Mouse (Mus musculus): ENCODE data around the gene Polm.

The Polm gene

DNA sequence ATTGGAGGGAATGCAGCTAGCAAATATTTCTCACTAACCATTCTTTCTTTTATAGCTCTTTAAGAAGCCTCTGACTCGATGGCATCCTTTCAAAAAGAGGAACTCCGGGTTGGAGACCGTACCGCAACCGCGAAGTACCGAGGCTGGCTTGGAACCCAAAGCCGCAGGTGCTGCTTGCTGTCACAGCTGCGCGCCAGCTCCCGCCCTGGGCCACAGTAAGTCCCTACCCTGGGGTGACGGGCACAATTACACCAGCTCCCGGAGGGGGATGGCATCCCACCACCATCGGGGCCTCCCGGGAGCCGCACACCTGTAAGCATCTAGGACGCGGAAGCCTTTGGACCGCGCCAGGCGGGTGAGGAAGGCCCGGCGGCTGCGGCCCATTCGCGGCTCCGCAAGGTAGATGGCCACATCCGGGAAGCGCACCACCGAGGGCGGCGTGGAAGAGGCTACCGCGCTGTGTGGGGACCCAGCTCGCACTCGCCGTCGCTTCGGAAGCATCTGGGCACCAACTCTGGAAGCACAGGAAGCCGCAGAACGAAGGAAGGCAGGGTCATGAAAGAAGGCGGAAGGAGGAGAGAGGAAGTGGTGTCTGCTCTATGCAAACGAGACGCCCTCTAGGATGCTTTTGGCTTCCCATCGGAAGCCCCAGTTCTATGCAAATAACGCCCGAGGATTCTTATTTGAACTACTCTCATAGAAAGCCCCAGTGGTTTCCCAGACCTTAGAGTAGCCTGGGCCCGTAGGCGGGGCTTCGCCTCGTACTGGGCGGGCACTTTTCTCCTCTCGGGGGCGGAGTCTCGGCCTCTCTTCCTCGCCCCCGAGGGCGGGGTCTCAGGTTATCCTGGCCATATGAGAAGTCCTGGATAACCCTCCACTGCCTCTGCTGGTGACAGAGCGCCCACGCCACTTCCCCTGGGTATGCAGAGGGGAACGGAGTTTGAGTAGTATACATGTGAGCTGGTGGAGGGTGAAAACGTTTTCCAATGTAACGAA, at the start of gene Polm:
TSS of gene Polm (minus strand) at position 766 of the 996 bp plus-strand sequence.
- peak; percentile 96 for DNase-seq

DNA sequence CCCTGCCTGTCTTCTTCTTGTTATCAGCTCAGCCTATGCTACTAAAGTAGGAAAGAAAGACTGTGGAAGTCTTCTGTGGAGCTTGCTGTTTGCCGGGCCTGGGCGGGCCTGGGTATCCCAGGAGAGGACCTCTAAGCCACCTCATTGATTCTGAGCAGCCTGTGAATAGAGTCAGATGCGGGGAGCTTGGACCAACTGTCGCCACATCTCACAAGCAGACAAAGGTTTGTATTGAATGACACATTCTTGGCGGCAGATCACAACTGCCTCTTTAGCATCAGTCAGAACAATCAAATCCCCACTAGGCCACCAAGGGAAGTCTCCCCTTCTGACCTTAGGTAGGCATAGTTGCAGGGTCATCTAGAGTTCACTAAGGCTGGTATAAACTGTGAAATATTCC, 49.4 kb upstream of the Polm start:
- no peak for DNase-seq

DNA sequence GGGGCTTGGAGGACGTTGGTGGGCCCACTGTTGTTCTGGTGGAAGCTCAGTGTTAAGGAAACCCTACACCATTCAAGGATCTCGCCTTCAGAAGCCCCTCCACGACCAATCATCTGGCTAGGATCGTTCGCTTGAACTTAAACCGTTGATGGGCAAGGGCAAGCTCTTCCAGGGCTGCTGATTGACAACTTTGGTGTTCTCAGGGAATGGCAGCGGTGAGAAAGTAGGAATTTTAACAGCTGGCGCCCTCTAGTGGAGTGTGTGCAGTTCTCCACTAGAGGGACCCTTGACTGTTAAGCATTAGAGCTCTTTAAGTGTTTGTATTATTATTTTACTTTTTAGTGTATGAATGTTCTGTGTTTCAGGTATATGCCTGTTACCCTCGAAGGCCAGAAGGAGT, 48.4 kb upstream of the Polm start:
- peak; percentile 73 to 79 for DNase-seq

DNA sequence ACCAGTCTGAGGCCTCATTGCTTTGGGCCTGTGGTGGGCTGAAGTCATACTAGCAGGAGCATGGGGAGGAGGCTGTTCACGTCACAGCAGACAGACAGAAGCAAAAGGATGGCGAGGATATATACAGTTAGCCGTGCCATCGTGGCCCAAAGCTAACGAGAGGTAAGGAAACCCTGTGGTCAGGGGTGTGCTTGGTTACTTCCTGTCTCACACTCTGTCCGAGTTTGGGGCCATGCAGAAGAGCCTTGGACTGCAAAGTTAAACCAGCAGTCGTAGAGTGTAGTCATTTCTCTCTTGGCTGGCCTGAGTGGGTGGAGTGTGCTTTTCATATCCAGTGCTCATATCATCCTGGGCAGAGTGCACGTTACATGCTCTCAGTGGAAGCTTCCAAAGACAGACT, 44.7 kb upstream of the Polm start:
- DNase-seq, result no peak

DNA sequence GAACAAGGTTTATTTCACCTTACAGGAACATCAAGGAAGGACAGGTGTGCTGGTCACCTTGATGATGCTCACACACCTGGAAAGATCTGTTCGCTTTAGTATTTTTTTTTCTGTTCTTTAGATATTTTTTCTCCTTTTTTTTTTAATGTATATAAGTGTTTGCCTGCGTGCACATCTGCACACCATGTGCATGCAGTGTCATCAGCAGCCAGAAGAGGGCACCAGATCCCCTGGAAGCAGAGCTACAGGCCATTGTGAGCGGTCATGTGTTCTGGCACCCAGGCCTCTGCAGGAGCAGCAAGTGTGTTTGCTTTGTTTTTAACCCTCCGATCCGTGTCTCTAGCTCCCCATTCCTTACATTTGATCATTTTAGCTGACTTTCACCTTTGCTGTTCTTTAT, 42.1 kb upstream of the Polm start:
- DNase-seq, result peak; percentile 65 to 73

DNA sequence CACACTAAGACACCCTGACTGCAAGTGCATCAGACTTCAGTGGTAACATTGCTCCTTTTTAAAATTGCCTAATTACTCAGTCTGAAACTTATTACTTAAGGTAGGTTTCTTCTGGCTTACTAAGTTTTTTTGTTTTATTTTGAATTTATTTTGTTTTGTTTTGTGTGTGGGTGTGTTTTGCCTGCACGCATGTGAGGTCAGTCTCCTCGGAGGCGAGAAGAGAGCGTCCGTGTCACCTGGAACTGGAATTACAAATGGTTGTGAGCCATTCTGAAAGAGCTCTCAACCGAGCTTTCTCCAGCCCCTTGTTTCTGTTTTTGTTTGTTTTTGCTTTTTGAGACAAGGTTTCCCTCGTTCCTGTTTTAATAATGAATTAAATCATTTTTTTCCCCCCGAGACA, 40.8 kb upstream of the Polm start:
- DNase-seq, result no peak

DNA sequence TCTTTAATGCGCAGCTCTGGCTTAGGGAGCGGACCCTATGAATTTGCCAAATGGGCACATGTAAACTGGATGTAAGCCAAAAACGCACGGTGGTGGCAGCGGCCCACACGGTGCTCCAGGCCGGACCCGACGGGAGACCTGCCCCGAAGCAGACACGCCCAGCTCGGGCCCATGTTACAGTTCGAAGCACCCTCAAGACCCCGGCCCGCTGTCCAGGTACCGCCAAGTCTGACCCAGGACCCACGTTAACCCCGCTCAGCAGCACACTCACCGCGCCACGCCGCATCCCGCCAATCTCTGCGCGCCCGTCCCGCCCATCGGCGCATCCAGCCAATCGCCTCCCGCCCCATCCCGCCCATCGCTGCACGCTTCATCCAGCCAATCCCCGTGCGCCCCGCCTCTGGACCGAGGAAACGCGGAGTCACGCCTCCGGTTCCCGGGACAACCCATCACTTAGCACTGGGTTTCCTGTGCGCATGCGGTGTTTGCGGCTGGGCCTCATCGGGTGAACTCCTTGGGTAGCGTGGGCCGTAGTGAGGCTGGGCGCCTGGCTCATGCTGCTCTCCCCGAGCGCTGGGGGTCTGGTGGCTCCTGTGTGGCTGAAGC, 40.2 kb upstream of the Polm start, which contains the start of gene Pold2:
TSS of gene Pold2 (minus strand) at position 372 of the 606 bp plus-strand sequence.
- DNase-seq, result peak; percentile 99 to 100

DNA sequence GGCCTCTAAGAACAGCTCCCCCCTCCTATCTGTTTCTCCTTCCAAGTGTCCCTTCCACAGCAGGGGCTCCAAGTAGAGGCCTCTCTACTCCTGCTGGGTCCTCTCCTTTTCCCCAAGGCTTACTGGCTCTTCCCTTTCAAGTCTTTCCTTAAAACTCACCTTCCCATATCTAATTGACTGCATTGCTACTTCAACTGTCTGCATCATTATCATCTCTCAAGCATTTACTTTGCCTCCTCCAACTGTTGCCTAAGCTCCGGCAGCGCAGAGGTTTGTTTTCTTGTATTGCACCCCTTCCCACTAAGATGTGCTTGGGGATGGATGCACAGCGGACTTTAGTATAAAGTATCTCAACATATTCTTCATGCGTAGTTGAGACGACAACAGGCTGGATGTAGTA, 39.6 kb upstream of the Polm start:
- no peak for DNase-seq

DNA sequence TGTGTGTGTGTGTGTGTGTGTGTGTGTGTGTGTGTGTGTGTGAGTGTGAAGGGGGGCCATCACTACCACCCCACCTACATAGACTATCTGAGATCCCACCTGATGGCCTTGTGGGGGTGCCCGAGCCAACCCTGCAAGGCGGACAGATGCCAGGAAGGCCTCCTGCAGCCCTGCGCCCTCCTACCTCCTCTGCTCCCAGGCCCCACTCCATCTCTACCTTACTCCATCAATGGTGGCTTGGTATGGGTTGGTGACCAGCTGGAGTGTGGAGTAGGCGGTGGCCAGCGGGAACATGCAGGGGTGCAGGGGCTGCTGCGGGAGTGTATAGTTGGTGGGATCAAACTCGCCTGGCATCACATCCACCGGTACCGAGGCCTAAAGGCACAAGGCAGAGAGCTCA, 35.4 kb upstream of the Polm start:
- peak in 1 of 2 experiments; percentile 33 for DNase-seq

DNA sequence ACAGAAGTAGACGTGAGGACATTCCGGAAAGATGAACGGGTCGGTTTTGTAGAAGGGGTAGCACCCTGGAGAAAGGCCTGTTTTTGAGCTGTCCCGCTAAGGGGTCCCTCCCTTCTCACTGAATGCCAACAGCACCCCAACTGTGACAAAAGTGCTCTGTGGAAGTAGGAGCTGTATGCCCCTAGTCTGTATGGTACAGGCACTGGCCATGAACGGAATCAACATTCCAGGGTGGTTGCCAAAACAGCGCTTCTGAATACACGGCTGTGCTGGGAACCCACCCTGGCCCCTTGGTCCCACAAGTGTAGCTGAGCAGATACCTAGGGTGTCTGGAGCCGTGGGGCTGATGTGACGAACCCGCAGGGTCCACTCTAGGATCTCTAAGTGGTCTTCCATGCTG, 34.9 kb upstream of the Polm start:
- DNase-seq, result peak in 1 of 2 experiments; percentile 37

DNA sequence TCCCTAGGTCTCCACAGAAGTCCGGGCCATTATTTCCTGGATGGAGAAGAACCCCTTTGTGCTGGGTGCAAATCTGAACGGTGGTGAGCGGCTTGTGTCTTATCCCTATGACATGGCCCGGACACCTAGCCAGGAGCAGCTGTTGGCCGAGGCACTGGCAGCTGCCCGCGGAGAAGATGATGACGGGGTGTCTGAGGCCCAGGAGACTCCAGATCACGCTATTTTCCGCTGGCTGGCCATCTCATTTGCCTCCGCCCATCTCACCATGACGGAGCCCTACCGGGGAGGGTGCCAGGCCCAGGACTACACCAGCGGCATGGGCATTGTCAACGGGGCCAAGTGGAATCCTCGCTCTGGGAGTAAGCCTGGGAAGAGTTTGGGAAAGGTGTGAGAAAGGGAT, 32.3 kb upstream of the Polm start:
- DNase-seq, result peak in 1 of 2 experiments; percentile 40

DNA sequence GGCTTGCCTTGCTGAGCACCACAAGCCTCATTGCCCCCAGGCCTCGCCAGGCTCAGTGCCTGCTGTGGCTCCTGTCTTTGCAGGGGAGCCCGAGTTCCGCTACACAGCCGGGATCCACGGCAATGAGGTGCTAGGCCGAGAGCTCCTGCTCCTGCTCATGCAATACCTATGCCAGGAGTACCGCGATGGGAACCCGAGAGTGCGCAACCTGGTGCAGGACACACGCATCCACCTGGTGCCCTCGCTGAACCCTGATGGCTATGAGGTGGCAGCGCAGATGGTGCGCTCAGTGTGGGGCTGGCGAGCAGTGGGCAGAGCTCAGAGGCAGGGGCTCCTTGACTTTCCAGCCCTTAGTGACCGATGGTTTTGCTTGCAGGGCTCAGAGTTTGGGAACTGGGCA, 31.5 kb upstream of the Polm start:
- DNase-seq, result peak in 1 of 2 experiments; percentile 33

DNA sequence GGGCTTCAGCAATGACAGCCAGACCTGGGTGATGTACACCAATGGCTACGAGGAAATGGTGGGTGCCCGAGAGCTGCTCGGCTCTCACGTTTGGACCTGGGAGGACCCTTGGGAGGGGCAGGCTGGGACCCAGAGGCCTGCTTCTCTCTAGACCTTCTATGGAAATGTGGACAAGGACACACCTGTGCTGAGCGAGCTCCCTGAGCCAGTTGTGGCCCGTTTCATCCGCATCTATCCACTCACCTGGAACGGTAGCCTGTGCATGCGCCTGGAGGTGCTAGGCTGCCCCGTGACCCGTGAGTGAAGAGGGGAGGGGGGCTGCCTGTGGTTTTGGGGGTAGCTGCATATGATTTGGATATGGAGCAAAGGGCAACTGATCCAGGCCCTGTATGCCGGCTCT, 30.5 kb upstream of the Polm start:
- peak; percentile 61 to 77 for DNase-seq

DNA sequence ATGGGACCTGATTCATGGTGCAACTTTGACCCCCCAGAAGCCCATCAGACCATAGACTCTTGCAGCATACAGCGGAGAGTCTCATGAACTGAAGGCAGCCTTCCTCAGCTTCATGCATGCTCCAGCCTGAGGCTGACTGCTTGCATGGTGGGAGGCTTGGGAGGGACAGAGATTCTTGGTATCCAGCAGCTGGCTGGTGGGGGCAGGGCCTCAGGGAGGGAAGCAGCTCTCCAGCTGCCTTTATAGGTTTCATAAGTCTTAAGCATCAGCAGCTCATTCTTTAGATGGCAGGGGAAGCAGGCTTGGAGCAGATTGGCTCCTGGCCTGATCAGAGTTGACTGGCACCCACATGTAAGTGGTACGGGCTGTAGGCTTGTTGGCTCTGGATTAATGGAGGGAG, 29.4 kb upstream of the Polm start:
- DNase-seq, result peak in 1 of 2 experiments; percentile 31

DNA sequence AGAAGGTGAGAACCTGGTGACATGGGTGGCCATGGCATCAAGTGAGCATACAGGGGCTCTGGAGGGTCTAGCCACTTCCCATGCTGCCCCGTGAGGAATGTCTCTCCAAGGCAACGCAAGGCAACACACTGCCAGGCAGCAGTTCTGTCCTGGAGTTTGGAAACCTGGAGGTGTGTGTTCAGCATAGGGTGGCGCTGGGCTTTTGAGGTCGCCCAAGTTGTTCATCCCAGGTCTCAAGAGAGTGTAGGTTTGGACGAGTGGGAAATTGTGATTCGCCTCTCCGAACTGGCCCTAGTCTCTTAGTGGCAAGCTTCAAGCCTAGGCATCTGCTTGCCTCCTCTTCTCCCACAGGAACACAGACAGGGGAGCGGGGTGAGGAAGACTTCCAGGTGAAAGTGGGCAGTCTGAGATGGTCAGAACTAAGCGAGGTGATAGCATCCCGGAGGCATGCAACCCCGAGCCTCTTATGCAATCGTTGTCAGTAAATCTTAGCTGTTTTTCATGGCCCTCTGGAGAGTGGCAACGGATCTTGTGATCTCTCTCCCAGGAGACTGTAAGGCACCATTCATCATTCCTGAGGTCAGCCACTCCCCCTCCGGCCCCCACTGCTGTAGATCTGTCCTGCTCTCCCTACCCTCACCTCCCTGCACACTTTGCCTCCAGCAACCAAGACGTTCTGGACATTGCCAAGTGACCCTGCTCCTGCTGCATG, 24.7 kb upstream of the Polm start:
- DNase-seq, result peak; percentile 71 to 87

DNA sequence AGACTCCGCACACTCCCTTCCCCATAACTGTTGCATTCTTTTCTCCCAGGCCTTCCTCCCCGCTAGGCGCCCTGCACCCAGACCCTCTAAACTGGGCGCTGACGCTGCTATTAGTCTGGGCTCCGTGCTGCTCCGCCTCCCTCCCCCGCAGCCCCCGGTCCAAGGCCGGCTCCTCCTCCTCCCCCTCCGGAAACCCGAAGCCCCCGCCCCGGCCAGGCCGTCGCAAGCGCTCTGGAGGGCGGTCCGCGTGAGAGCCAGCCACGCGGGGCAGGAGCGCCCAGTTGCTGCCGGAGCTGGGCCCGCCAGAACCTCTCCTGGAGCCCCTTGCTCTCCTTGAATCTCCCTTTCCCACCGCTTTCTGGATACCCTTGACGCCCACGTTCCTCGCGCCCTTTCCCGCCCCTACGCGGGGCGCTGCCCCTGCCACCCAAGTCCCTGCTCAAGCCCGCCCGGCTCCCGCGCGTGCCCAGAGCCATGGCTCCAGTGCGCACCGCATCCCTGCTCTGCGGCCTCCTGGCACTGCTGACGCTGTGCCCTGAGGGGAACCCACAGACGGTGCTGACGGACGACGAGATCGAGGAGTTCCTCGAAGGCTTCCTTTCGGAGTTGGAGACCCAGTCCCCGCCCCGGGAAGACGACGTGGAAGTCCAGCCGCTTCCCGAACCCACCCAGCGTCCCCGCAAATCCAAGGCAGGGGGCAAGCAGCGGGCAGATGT, 24.0 kb upstream of the Polm start, which contains the start of gene Aebp1:
TSS of gene Aebp1 (plus strand) at position 270 of the 716 bp plus-strand sequence.
- DNase-seq, result peak; percentile 69 to 84

DNA sequence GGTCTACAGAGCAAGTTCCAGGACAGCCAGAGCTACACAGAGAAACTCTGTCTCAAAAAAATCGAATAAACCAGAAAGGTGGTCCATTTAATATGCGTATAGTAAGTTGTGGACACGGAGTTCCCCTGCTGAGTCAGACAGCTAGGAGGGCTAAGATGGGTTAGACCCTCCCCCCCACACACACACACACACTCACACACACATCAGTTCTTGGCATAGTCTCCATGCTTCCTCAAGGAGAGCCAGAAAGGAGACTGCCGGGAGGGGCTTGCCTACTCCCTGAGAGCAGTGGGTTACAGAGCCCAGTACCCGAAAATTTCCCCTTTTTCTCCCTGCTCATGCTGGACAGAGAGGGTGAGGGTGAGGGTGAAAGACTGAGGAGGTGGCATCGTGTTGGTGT, 22.8 kb upstream of the Polm start:
- DNase-seq, result no peak

DNA sequence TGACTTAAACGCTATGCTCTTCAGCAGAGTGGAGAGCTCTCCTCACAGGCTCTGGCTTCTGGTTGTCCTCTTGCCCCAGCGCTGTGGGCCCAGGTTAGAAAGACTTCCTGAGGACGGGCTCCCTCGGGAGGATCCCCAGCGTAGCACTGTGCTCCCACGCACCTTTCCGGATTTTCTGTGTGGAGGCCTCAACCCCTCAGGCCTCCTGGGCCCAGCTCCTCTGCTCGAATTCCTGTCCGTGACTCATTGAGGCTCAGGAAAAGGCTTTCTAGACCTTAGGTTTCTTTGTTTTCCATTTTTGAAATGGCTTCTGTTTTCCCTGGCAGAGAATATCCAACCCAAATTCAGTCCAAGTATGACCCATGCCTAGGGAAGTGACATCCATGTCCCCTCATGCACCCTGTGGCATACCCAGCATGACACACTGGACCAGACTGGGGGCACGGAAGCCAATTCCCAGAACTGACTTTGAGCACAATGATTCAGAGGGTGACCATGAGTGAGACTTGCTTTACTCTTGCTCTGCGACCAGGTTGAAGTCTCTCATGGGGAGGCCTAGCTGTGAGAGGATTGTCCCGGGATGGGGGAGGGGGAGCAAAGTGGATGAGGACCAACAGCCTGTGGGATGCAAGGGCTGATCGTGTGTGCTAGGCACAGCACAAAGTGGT, 22.2 kb upstream of the Polm start:
- no peak for DNase-seq

DNA sequence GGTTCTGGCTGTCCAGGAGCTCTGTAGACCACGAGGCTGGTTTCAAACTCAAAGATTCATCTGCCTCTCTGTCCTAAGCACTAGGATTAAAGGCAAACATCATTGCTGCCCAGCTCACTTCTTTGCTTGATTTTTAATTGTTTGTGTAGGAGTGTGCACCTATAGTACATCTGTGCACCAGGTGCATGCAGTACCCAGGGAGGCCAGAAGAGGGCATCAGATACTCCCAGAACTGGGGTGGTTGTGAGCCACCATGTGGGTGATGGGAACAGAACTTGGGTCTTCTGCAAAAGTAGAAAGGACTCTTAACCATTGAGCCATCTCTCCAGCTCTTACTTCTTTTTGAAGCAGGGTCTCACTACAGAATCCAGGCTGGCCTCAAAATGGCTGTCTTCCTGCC, 20.9 kb upstream of the Polm start:
- no peak for DNase-seq

DNA sequence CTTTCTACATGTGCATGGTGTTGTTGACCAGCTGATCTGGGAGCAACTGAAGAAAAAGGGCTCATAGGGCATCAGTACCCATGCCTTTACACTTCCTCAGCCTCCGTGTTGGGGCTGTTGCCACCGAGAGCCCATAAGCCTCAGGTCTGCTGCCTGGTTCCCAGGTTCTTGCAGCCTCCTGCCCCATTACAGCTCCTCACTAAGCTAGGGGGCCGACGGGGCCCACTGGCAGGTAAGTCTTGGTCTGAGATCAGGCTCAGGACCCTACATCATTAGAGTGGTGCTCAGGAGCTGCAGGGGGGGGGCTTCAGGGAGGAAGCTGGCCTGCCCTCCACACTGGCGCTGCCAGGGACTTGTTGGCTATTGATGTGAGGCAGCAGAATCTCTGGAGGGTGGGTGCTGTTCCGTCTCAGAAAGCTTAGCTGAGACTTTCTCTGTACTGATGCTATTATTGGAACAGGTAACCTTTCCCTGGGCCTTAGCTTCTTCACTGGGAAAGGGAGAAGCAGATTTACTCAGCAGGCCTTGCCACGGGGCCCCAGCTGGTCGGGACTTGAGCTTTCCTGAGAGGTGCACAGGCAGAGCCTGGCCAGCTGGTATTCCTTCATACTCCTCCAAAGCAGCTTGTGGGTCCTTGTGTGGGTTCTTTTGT, 18.8 kb upstream of the Polm start:
- no peak for DNase-seq

DNA sequence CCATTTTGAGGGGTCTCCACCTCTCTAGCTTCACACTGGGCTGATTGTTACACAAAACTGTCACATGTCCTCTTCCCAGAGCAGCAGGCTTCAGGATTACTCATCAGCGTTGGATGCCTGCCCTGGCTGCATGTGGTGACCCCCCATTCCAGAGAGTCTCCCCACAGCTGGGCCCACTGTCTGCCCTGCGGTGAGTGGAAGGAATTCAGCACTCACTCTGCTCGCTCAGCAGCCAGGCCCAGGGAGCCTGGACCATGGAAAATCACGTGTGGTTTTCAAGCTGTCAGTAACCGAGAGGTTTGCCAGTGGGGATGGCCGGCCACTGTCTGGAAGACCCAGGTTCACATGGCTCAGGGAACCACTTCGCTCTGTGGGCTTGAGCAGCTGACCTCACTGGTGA, 18.1 kb upstream of the Polm start:
- peak; percentile 55 to 67 for DNase-seq
